Mouse (Mus musculus) lung, embryonic 14.5 days (tissue): ENCODE results near the gene Castor1. TPM values are rescaled to one million over a fixed set of nuclear protein-coding genes. Genes with fewer than 3 reads are reported as not detected.

Experiments used
- ATAC-seq: fragments of 200-750 bp; cut with Nextera tagmentation; 2 replicates; pipeline ENCODE4 v1.8.0; 2017; ENCODE audit warnings: mild to moderate bottlenecking, moderate TSS enrichment, moderate library complexity; ENCODE audit not compliant: insufficient read depth
- DNase-seq: peaks from one replicate; pipeline ENCODE4 v3.0.0-alpha.2; 2015
- H3K27ac ChIP-seq: fragments of 300-500 bp; sonication (generic); 2 replicates; pipeline ENCODE4 v1.5.1; 2014; ENCODE audit warnings: low read depth, mild to moderate bottlenecking, moderate library complexity
- H3K27me3 ChIP-seq: fragments of 300-500 bp; sonication (generic); 2 replicates; pipeline ENCODE4 v1.6.1; 2014; ENCODE audit warnings: low read length, control low read depth; ENCODE audit not compliant: insufficient read depth
- H3K36me3 ChIP-seq: fragments of 300-500 bp; sonication (generic); 2 replicates; pipeline ENCODE4 v1.6.1; 2014; ENCODE audit warnings: control low read depth; ENCODE audit not compliant: insufficient read depth
- H3K4me1 ChIP-seq: fragments of 300-500 bp; sonication (generic); 2 replicates; pipeline ENCODE4 v1.6.1; 2014; ENCODE audit warnings: antibody characterized with exemption, control low read depth; ENCODE audit not compliant: insufficient read depth
- H3K4me2 ChIP-seq: fragments of 300-500 bp; sonication (generic); 2 replicates; pipeline ENCODE4 v1.6.1; 2014; ENCODE audit warnings: mild to moderate bottlenecking
- H3K4me3 ChIP-seq: fragments of 300-500 bp; sonication (generic); 2 replicates; pipeline ENCODE4 v1.5.1; 2014; ENCODE audit warnings: low read depth, low read length
- H3K9ac ChIP-seq: fragments of 300-500 bp; sonication (generic); 2 replicates; pipeline ENCODE4 v1.6.1; 2014
- H3K9me3 ChIP-seq: fragments of 300-500 bp; sonication (generic); 2 replicates; pipeline ENCODE4 v1.6.1; 2016; ENCODE audit warnings: low read depth, low read length, control low read depth
- CTCF ChIP-seq: IDR thresholded peaks from 2 replicates; pipeline ENCODE4 v1.5.1; 2016; ENCODE audit warnings: antibody characterized with exemption, low read depth
- WGBS: fragments of 180-500 bp; shearing (Covaris S2); extraction: QIAGEN DNeasy Blood & Tissue Kit; methylation state at CpG from one replicate; pipeline ENCODE4 v1.1.7; 2014; 5-methylcytosine and 5-hydroxymethylcytosine counted together
- polyA plus RNA-seq: library from polyadenylated mRNA; unstranded; fragments of >200 nt; fragmentation: Nextera tagmentation; extraction: Ambion mirVana; gene quantifications from 2 replicates; pipeline ENCODE4 v1.2.1, GENCODE M21; 2014

Gene Castor1
- polyA plus RNA-seq, 1 experiment from 2014 or later, result 2.1 TPM

- Histone ChIP-seq H3K4me1 (no peaks in the 10 kb centered on the region), H3K27me3 (no peaks in the 10 kb centered on the region), H3K4me3 (no peak overlapping the region), H3K36me3 (no peaks in the 10 kb centered on the region), H3K9me3 (no peaks in the 10 kb centered on the region), H3K4me2 (no peak overlapping the region), H3K27ac (no peak overlapping the region), H3K9ac (no peak overlapping the region; the same call in 1 of the 2 replicates)
- TF ChIP-seq CTCF, result no peak
- 25% methylated on average over 7 of the region's 7 CpGs for WGBS
- ATAC-seq (no peak), DNase-seq (no peak)
Observed at GRCm38 (mm10) chr11:4223393-4224188, 5.6 kb downstream of the Castor1 start.

GRCm38 (mm10) chr11:4224223-4224622 lies 6.2 kb downstream of the Castor1 start:
- Histone ChIP-seq H3K36me3 (no peaks in the 10 kb centered on the region), H3K9me3 (no peaks in the 10 kb centered on the region), H3K4me1 (no peaks in the 10 kb centered on the region), H3K4me3 (no peak overlapping the region), H3K9ac (no peak overlapping the region), H3K27ac (no peak overlapping the region), H3K4me2 (no peak overlapping the region), H3K27me3 (no peaks in the 10 kb centered on the region)
- ATAC-seq, result no peak
- 40% methylated on average over 2 of the region's 2 CpGs for WGBS
- DNase-seq, result no peak
- TF ChIP-seq CTCF, result no peak

GRCm38 (mm10) chr11:4226569-4227325 lies 8.7 kb downstream of the Castor1 start:
- H3K9me3 ChIP-seq, result no peaks in the 10 kb centered on the region
- 74% methylated on average over 5 of the region's 5 CpGs for whole genome bisulfite sequencing
- H3K4me1 ChIP-seq, result no peaks in the 10 kb centered on the region
- H3K36me3 ChIP-seq, result no peaks in the 10 kb centered on the region
- DNase-seq (no peak), ATAC-seq (no peak)
- no peaks in the 10 kb centered on the region for H3K27me3 ChIP-seq
- no peak overlapping the region for H3K4me3 ChIP-seq
- no peak overlapping the region for H3K27ac ChIP-seq
- TF ChIP-seq CTCF, result no peak
- H3K9ac ChIP-seq, result no peak overlapping the region
- H3K4me2 ChIP-seq, result no peak overlapping the region

DNA sequence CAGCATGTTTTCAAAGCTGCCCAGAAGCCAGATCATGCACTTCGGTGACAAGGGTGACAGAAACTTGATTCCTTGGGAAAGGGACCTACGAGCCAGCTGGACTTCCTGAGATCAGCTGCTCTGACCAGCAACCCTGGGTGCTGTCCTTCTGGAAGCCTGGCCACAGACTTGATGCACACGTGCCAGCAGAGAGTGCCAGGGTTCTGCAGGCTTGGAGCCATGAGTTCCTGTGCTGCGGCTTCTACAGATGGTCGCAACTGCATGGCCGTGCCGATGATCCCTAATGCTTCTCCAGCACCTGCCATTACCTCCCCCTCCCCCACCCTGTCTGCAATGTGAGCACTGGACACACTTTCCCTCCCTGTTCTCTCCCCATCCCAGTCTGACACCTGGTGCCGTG lies 10.4 kb downstream of the Castor1 start:
- Histone ChIP-seq H3K9ac (no peak overlapping the region), H3K36me3 (no peaks in the 10 kb centered on the region), H3K4me1 (no peaks in the 10 kb centered on the region), H3K27me3 (no peaks in the 10 kb centered on the region), H3K9me3 (no peaks in the 10 kb centered on the region), H3K27ac (no peak overlapping the region), H3K4me2 (no peak overlapping the region), H3K4me3 (no peak overlapping the region)
- ATAC-seq (no peak), DNase-seq (no peak)
- 28% methylated on average over 8 of the region's 8 CpGs for WGBS
- no peak for TF ChIP-seq CTCF

- WGBS, result 45% methylated on average over 4 of the region's 4 CpGs
Observed at GRCm38 (mm10) chr11:4229841-4230240, 11.8 kb downstream of the Castor1 start.

DNA sequence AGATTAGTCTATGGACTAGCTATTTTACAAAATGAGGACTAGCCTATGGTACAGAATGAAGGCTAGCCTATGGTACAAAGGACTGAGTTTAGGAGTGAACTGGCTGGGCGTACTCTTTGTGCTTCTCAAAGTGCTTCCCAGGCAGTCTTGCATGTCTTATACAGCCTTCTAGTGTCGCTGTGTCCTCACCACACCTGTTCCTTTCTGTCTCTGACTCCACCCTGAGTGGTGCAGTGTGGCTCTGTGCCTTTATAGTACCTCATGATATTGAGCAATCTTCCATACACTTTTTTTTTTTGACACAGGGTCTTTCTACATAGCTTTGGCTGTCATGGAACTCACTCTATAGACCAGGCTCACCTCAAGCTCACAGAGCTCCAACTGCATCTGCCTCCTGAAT lies 13.4 kb downstream of the Castor1 start:
- 90% methylated on average over 2 of the region's 2 CpGs for WGBS
- H3K4me2 ChIP-seq, result no peak overlapping the region
- H3K36me3 ChIP-seq, result no peaks in the 10 kb centered on the region
- H3K9me3 ChIP-seq, result no peaks in the 10 kb centered on the region
- no peaks in the 10 kb centered on the region for H3K4me1 ChIP-seq
- no peak for TF ChIP-seq CTCF
- ATAC-seq, result no peak
- no peak overlapping the region for H3K9ac ChIP-seq
- no peak overlapping the region for H3K4me3 ChIP-seq
- no peak for DNase-seq
- H3K27ac ChIP-seq, result no peak overlapping the region
- no peaks in the 10 kb centered on the region for H3K27me3 ChIP-seq

More at GRCm38 (mm10) chr11:4229841-4230240, 11.8 kb downstream of the Castor1 start:
- no peaks in the 10 kb centered on the region for H3K9me3 ChIP-seq
- no peak for TF ChIP-seq CTCF
- H3K4me2 ChIP-seq, result no peak overlapping the region
- no peaks in the 10 kb centered on the region for H3K4me1 ChIP-seq
- no peaks in the 10 kb centered on the region for H3K27me3 ChIP-seq
- H3K36me3 ChIP-seq, result no peaks in the 10 kb centered on the region
- DNase-seq (no peak), ATAC-seq (no peak)
- H3K27ac ChIP-seq, result no peak overlapping the region
- no peak overlapping the region for H3K9ac ChIP-seq
- H3K4me3 ChIP-seq, result no peak overlapping the region

- ATAC-seq, result no peak
- no peak overlapping the region for H3K4me2 ChIP-seq
- H3K4me3 ChIP-seq, result no peak overlapping the region
- no peaks in the 10 kb centered on the region for H3K27me3 ChIP-seq
- no peaks in the 10 kb centered on the region for H3K36me3 ChIP-seq
- no peak overlapping the region for H3K9ac ChIP-seq
- H3K9me3 ChIP-seq, result no peaks in the 10 kb centered on the region
- TF ChIP-seq CTCF, result no peak
- peak; percentile 24 for DNase-seq
- H3K27ac ChIP-seq, result no peak overlapping the region
- no peaks in the 10 kb centered on the region for H3K4me1 ChIP-seq
- 43% methylated on average over 12 of the region's 12 CpGs for WGBS
Observed at GRCm38 (mm10) chr11:4232644-4233043, 14.6 kb downstream of the Castor1 start.
